ENCODE assay signal across 11 mouse cellular contexts in genomic region chr12:8325943-8326522, GRCm38 (mm10). TPM values are rescaled to one million over a fixed set of nuclear protein-coding genes. Genes with fewer than 3 reads are reported as not detected.
DNase-seq lines count a peak whose midpoint lies in the region; ATAC-seq lines count a peak whose summit lies in the region.
"Had no signal": no experiment of that assay in that cellular context is flagged by ENCODE, and none has a peak within 500 bp of the region (broad histone marks: within the 10 kb centered on the region; RNA-seq: fewer than 3 reads in every experiment).

No protein-coding gene starts in this region.

- ATAC-seq in neural tube, embryonic 15.5 days (ENCODE audit: low FRiP score): no peak

- no peak overlapping the region for H3K9ac ChIP-seq in neural tube, embryonic 15.5 days (replicated peaks)

- peak overlapping the region; percentile 30; the same call in 1 of the 2 replicates for H3K27ac ChIP-seq in neural tube, embryonic 15.5 days (replicated peaks)
- H3K27ac ChIP-seq: limb, embryonic 13.5 days had no signal

- peaks cover 43% of the 10 kb centered on the region for H3K36me3 ChIP-seq in neural tube, embryonic 15.5 days

- intact Hi-C loops in left cerebral cortex, postnatal 14 days (cut with DNase I): loop anchor here (5.0 kb wide), 1 partner anchor 126 kb away; no protein-coding TSS in a partner anchor
- intact Hi-C loops in gastrocnemius, postnatal 36 days (cut with DNase I): loop anchor here (2.0 kb wide), 1 partner anchor 121 kb away; no protein-coding TSS in a partner anchor

- H3K4me1 ChIP-seq in neural tube, embryonic 15.5 days: peaks cover 17% of the 10 kb centered on the region

- no peaks in the 10 kb centered on the region for H3K9me3 ChIP-seq in neural tube, embryonic 15.5 days (replicated peaks)
- H3K9me3 ChIP-seq: limb, embryonic 13.5 days had no signal

- no peaks in the 10 kb centered on the region for H3K27me3 ChIP-seq in neural tube, embryonic 15.5 days (replicated peaks)
- H3K27me3 ChIP-seq: limb, embryonic 13.5 days; Patski had no signal

- WGBS in neural tube, embryonic 15.5 days: 78% methylated on average over 17 of the region's 17 CpGs

- no peak overlapping the region for H3K4me3 ChIP-seq in neural tube, embryonic 15.5 days (replicated peaks)
- H3K4me3 ChIP-seq: limb, embryonic 13.5 days had no signal

- DNase-seq in cerebellum, adult 11 months: peak; percentile 30
- DNase-seq in cerebellum, adult 8-10 months: no peak
- peak; percentile 66 for DNase-seq in left cerebral cortex, adult 11 months (ENCODE audit: low spot score)
- DNase-seq in left cerebral cortex, postnatal 14 days (ENCODE audit: low spot score in 2 of 2): no peak
- peak; percentile 65 for DNase-seq in cerebellum, adult 9-11 months
- no peak for DNase-seq in spleen, adult 12 weeks (ENCODE audit: low spot score)
- DNase-seq in gastrocnemius, postnatal 36 days: no peak

- no peak overlapping the region for H3K4me2 ChIP-seq in neural tube, embryonic 15.5 days
- H3K4me2 ChIP-seq: limb, embryonic 13.5 days had no signal

RNA-seq across cellular contexts. Expression of gene Hs1bp3, which starts 12.8 kb away (rescaled TPM):
- total RNA-seq in left cerebral cortex, postnatal 14 days (2021): 10 to 100 TPM; 10.6 to 11.0 TPM
- polyA plus RNA-seq in neural tube, embryonic 15.5 days (2015; fragmentation: Nextera tagmentation; extraction: Ambion mirVana): 8.0 and 10.3 TPM in 2 replicates
- total RNA-seq in gastrocnemius, postnatal 36 days (2021): 1 to 10 TPM; 4.3 to 5.3 TPM

RNA-seq across cellular contexts. Expression of gene Gdf7, which starts 24.3 kb away (rescaled TPM):
- under 1 TPM; 0.48 to 0.63 TPM for total RNA-seq in left cerebral cortex, postnatal 14 days (2021)
- 0.14 TPM in 1 of 2 replicates, not detected in the other for polyA plus RNA-seq in neural tube, embryonic 15.5 days (2015; fragmentation: Nextera tagmentation; extraction: Ambion mirVana)
- total RNA-seq in gastrocnemius, postnatal 36 days (2021): not detected
- polyA plus RNA-seq: heart, embryonic 14.5 days; Patski had no signal

Comparison
In these comparisons a context has a peak if more than half of its experiments do, and no peak if none do; other contexts are left out.
1. DNase-seq: peak in cerebellum, adult 11 months (single experiment), left cerebral cortex, adult 11 months (single experiment) and cerebellum, adult 9-11 months (single experiment); none in cerebellum, adult 8-10 months (single experiment), left cerebral cortex, postnatal 14 days (0 of 2), spleen, adult 12 weeks (single experiment) and gastrocnemius, postnatal 36 days (0 of 2).